Mouse (Mus musculus): Measurements from ENCODE around the gene Acox2.

- TF ChIP-seq CTCF (IDR thresholded peaks at IDR 0.05; ENCODE audit: control insufficient read depth, insufficient read depth, insufficient read length), result no peak
- no peak for TF ChIP-seq MAX (IDR thresholded peaks at IDR 0.05)
- no peak for TF ChIP-seq USF1 (IDR thresholded peaks at IDR 0.05; ENCODE audit: low read depth)
- TF ChIP-seq CEBPB (IDR thresholded peaks at IDR 0.05; ENCODE audit: low read depth), result no peak
- no peak for TF ChIP-seq MYOG (IDR thresholded peaks at IDR 0.05; ENCODE audit: control insufficient read depth, extremely low read depth, insufficient read length)
Measured at GRCm38 (mm10) chr14:8229367-8230019, 29.7 kb downstream of the Acox2 start.
